Mouse (Mus musculus): ENCODE measurements around the gene Ahcyl2. TPM values are rescaled to one million over a fixed set of nuclear protein-coding genes. Genes with fewer than 3 reads are reported as not detected.

Ahcyl2 gene
- polyA plus RNA-seq, 1 experiment from 2014 or later = 18.0 TPM

- H3K27ac ChIP-seq (replicated peaks; ENCODE audit: low read depth, low read length) = no peak overlapping the region
- no peak for ATAC-seq (ENCODE audit: low FRiP score, low TSS enrichment)
Observed at GRCm38 (mm10) chr6:29956749-29957148, 188.9 kb downstream of the Ahcyl2 start.

GRCm38 (mm10) chr6:29958669-29959068 is 190.9 kb downstream of the Ahcyl2 start:
- Histone ChIP-seq H3K4me1 (ENCODE audit: control insufficient read depth, insufficient read depth, low read length) (no peaks in the 10 kb centered on the region), H3K27me3 (ENCODE audit: control insufficient read depth, insufficient read depth, low read length) (no peaks in the 10 kb centered on the region), H3K27ac (replicated peaks; ENCODE audit: low read depth, low read length) (no peak overlapping the region), H3K9ac (replicated peaks; ENCODE audit: low read length) (no peak overlapping the region), H3K4me2 (ENCODE audit: low read length) (no peak overlapping the region), H3K4me3 (replicated peaks; ENCODE audit: low read depth, low read length) (no peak overlapping the region), H3K9me3 (ENCODE audit: control insufficient read depth, low read length) (no peaks in the 10 kb centered on the region), H3K36me3 (ENCODE audit: control insufficient read depth, insufficient read depth, low read length) (no peaks in the 10 kb centered on the region)
- ATAC-seq (ENCODE audit: low FRiP score, low TSS enrichment) (no peak), DNase-seq (no peak)
- WGBS = 78% methylated on average over 3 of the region's 3 CpGs

More at GRCm38 (mm10) chr6:29956749-29957148, 188.9 kb downstream of the Ahcyl2 start:
- no peak overlapping the region for H3K4me3 ChIP-seq (replicated peaks; ENCODE audit: low read depth, low read length)
- H3K9ac ChIP-seq (replicated peaks; ENCODE audit: low read length) = no peak overlapping the region
- H3K27me3 ChIP-seq (ENCODE audit: control insufficient read depth, insufficient read depth, low read length) = no peaks in the 10 kb centered on the region
- H3K36me3 ChIP-seq (ENCODE audit: control insufficient read depth, insufficient read depth, low read length) = no peaks in the 10 kb centered on the region
- no peak for DNase-seq
- no peaks in the 10 kb centered on the region for H3K9me3 ChIP-seq (ENCODE audit: control insufficient read depth, low read length)
- 92% methylated on average over 4 of the region's 4 CpGs for WGBS
- H3K4me1 ChIP-seq (ENCODE audit: control insufficient read depth, insufficient read depth, low read length) = no peaks in the 10 kb centered on the region
- no peak overlapping the region for H3K4me2 ChIP-seq (ENCODE audit: low read length)

- no peaks in the 10 kb centered on the region for H3K36me3 ChIP-seq (ENCODE audit: control insufficient read depth, insufficient read depth, low read length)
- no peak overlapping the region for H3K4me2 ChIP-seq (ENCODE audit: low read length)
Observed at GRCm38 (mm10) chr6:29961081-29961480, 193.3 kb downstream of the Ahcyl2 start.

More at GRCm38 (mm10) chr6:29961081-29961480, 193.3 kb downstream of the Ahcyl2 start:
- H3K27ac ChIP-seq (replicated peaks; ENCODE audit: low read depth, low read length) = no peak overlapping the region
- no peak overlapping the region for H3K9ac ChIP-seq (replicated peaks; ENCODE audit: low read length)
- no peak for ATAC-seq (ENCODE audit: low FRiP score, low TSS enrichment)
- H3K9me3 ChIP-seq (ENCODE audit: control insufficient read depth, low read length) = no peaks in the 10 kb centered on the region
- H3K27me3 ChIP-seq (ENCODE audit: control insufficient read depth, insufficient read depth, low read length) = no peaks in the 10 kb centered on the region
- 87% methylated on average over 6 of the region's 6 CpGs for WGBS
- DNase-seq = no peak
- no peak overlapping the region for H3K4me3 ChIP-seq (replicated peaks; ENCODE audit: low read depth, low read length)
- no peaks in the 10 kb centered on the region for H3K4me1 ChIP-seq (ENCODE audit: control insufficient read depth, insufficient read depth, low read length)

Other genes starting within 250 kb of the Ahcyl2 start
- 1.1 and 1.9 TPM in 2 replicates for gene Irf5, start 241.4 kb upstream of the Ahcyl2 start, polyA plus RNA-seq (2014; fragmentation: Nextera tagmentation; extraction: Ambion mirVana)
- 63.9 and 102 TPM in 2 replicates for gene Tnpo3, start 158.1 kb upstream of the Ahcyl2 start, polyA plus RNA-seq (2014; fragmentation: Nextera tagmentation; extraction: Ambion mirVana)
- gene Tspan33, start 73.8 kb upstream of the Ahcyl2 start, polyA plus RNA-seq (2014; fragmentation: Nextera tagmentation; extraction: Ambion mirVana) = 3.2 and 3.8 TPM in 2 replicates
- 9.2 and 14.4 TPM in 2 replicates for gene Smo, start 32.5 kb upstream of the Ahcyl2 start, polyA plus RNA-seq (2014; fragmentation: Nextera tagmentation; extraction: Ambion mirVana)
- gene Strip2, start 149.0 kb downstream of the Ahcyl2 start, polyA plus RNA-seq (2014; fragmentation: Nextera tagmentation; extraction: Ambion mirVana) = 2.8 and 2.9 TPM in 2 replicates